Mouse (Mus musculus): ENCODE measurements around the gene Tcl1b3. TPM values are rescaled to one million over a fixed set of nuclear protein-coding genes. Genes with fewer than 3 reads are reported as not detected.

Gene Tcl1b3
- polyA plus RNA-seq (2012; rRNA removed) = 1.6 and 2.5 TPM in 2 replicates

DNA sequence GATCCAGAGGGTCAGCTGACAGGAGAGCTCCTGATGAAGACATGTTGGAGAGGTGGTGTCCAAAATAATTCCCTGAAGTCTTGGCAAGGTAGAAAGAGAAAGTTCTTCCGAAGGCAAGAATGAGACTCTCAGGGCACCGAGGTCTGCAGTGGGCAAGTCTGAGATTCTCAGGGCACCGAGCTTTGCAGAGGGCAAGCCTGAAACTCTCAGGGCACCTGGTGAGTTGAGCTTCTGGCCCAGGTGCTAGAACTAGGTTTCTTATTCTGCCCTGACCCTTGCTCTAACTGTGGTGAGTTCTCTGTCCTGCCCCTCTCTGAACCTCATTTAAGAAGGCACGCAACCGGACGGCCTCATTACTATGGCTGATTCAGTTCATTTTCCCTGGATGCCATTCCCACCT, at the start of gene Tcl1b3:
Gene Tcl1b3 (plus strand): TSS at position 301 of the 400 bp plus-strand sequence.

DNA sequence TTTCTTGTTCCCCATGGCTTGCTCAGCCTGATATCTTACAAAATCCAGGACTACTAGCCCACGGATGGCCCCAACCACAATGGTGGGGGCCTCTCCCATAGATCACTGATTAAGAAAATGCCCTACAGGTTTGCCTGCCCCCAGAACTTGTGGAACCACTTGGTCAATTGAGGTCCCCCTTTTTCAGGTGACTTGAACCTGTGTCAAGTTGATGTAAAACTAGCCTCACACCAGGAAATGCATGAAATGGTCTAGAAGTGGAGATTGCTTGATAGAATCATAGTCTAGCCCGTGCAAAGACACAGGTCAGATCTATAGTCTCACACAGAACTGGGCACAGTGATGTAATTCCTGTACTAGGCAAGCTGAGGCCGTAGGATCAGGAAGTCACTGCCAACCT, 45.1 kb upstream of the Tcl1b3 start, which contains the start of gene Tcl1b2:
Gene Tcl1b2 (plus strand): TSS at position 301 of the 400 bp plus-strand sequence.

DNA sequence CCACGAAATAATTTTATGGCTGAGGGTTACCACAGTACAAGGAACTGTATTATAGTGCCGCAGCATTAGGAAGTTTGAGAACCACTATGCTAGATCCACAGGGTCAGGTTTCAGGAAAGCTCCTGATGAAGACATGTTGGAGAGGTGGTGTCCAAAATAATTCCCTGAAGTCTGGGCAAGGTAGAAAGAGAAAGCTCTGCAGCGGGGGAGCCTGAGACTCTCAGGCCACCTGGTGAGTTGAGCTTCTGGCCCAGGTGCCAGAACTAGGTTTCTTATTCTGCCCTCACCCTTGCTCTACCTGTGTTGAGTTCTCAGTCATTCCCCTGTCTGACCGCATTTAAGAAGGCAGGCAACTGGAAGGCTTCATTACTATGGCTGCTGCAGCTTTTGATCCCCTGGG, 31.5 kb upstream of the Tcl1b3 start, which contains the start of gene Tcl1b1:
Gene Tcl1b1 (plus strand): TSS at position 301 of the 400 bp plus-strand sequence.

DNA sequence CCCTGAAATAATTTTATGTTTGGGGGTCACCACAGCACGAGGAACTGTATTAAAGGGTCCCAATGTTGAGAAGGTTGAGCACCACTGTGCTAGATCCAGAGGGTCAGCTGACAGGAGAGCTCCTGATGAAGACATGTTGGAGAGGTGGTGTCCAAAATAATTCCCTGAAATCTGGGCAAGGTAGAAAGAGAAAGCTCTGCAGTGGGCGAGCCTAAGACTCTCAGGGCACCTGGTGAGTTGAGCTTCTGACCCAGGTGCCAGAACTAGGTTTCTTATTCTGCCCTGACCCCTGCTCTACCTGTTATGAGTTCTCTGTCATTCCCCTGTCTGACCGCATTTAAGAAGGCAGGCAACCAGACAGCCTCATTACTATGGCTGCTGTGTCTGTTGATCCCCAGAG, 14.8 kb upstream of the Tcl1b3 start, which contains the start of gene Tcl1b5:
Gene Tcl1b5 (plus strand): TSS at position 301 of the 400 bp plus-strand sequence.

DNA sequence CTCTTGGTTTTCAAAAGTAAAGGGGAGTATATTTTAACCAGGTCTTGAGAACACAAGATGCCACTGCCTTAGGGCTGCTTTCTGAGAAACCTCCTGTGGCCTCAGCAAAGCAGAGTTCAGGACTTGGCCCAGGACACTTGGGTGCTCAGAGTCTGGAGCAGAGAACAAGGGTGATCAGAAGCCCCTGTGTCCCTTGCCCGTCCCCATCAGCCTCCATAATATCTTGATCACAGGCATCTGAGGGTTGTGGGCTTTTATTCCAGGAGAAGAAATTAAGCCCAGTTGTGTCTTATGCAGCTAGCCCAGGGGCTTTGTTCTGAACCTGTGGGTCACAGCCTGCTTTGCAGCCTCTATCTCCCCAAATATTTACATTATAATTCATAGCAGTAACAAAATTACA, 10.8 kb downstream of the Tcl1b3 start, which contains the start of gene Tcl1b4:
Gene Tcl1b4 (plus strand): TSS at position 301 of the 400 bp plus-strand sequence.

DNA sequence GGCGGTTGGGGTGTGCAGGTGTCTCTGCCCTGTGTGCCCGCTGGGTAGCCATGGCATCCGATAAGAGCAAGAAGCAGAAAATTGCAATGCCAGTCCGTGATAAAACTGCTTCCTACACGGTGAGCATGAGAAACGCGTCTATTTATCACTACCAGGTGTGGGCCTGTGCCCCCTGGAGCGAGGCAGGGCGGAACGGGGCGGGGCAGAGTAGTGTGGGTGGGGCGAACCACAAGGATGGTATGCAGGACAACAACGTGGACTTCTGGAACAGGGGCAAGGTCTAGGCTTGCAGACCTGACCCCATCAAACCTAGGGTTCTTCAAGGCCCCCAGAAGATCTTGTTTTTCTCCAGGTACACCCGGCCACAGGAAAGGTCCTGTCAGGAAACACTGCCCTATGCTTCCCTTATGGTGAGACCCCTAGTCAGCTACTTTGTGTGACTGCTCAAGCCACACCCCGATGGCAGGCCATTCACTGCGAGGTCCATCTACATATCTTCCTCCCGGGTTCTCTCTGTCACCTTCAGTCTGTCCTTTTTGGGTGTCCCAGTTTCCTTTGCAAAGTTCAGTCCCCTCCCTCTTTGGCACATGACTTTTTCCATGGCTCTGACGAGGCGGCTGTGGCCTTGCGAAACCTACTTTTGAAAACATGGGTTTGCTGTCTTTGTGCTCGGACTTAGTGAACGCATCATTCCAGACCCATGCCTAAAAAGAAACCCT, 31.9 kb downstream of the Tcl1b3 start, which contains the start of gene Tcl1:
Gene Tcl1 (minus strand): TSS at position 193 of the 719 bp plus-strand sequence.

Other genes with a start within 250 kb of the Tcl1b3 start
- 3.0 and 3.4 TPM in 2 replicates for gene Syne3, start 181.2 kb upstream of the Tcl1b3 start, polyA plus RNA-seq (2012; rRNA removed)
- gene Glrx5, start 158.4 kb upstream of the Tcl1b3 start, polyA plus RNA-seq (2012; rRNA removed) = 119 and 124 TPM in 2 replicates
- gene Tcl1b2, start 45.0 kb upstream of the Tcl1b3 start, polyA plus RNA-seq (2012; rRNA removed) = 5.1 and 6.5 TPM in 2 replicates
- 8.5 and 11.8 TPM in 2 replicates for gene Tcl1b1, start 31.4 kb upstream of the Tcl1b3 start, polyA plus RNA-seq (2012; rRNA removed)
- gene Tcl1b5, start 14.7 kb upstream of the Tcl1b3 start, polyA plus RNA-seq (2012; rRNA removed) = 0.80 and 0.86 TPM in 2 replicates
- gene Tcl1b4, start 10.9 kb downstream of the Tcl1b3 start, polyA plus RNA-seq (2012; rRNA removed) = 2.2 and 3.1 TPM in 2 replicates
- gene Tcl1, start 31.8 kb downstream of the Tcl1b3 start, polyA plus RNA-seq (2012; rRNA removed) = 26.5 and 35.3 TPM in 2 replicates
- gene Tunar, start 142.8 kb downstream of the Tcl1b3 start, polyA plus RNA-seq (2012; rRNA removed) = not detected in 2 replicates

All from ovary, adult 2 months (tissue).